Mouse (Mus musculus) ES-Bruce4 (cell line): ENCODE results near the gene Grik4.
"Not testable (repeated sequence)": the region's sequence is repeated elsewhere in the genome, so short reads cannot be mapped to it uniquely, and the experiment has no call there.

ENCODE experiments used
- EP300 ChIP-seq: IDR thresholded peaks from 2 replicates; pipeline ENCODE4 v1.6.1; 2011; ENCODE audit warnings: low read depth, low read length; ENCODE audit not compliant: insufficient read depth
- POLR2A ChIP-seq: IDR thresholded peaks from one replicate; pipeline ENCODE4 v1.8.1; 2011; ENCODE audit warnings: low read length; ENCODE audit not compliant: insufficient read depth

- not testable (repeated sequence) for TF ChIP-seq EP300, POLR2A
These were observed 165.6 kb downstream of the Grik4 start for GRCm38 (mm10) chr9:42778471-42779263.
